Mouse (Mus musculus): Measurements from ENCODE around the gene Dlk1. TPM values are rescaled to one million over a fixed set of nuclear protein-coding genes. Genes with fewer than 3 reads are reported as not detected.

The Dlk1 gene
- 169 and 191 TPM in 2 replicates for polyA plus RNA-seq (2014; fragmentation: Nextera tagmentation; extraction: Ambion mirVana)

GRCm38 (mm10) chr12:109452592-109452991, at the start of gene Dlk1:
TSS of gene Dlk1 (plus strand) at chr12:109452823.
- ATAC-seq (replicated peaks; ENCODE audit: low FRiP score): no peak

GRCm38 (mm10) chr12:109402943-109403342, 49.7 kb upstream of the Dlk1 start:
- no peak overlapping the region for H3K27ac ChIP-seq (ENCODE audit: low read depth, low read length)
- H3K4me2 ChIP-seq (ENCODE audit: low read depth, low read length, severe bottlenecking): no peak overlapping the region
- H3K4me3 ChIP-seq (ENCODE audit: low read depth, low read length): no peak overlapping the region
- no peaks in the 10 kb centered on the region for H3K9me3 ChIP-seq (ENCODE audit: control insufficient read depth, low read length)
- H3K4me1 ChIP-seq (replicated peaks; ENCODE audit: control insufficient read depth, insufficient read depth, low read length): peaks cover 4% of the 10 kb centered on the region
- no peaks in the 10 kb centered on the region for H3K27me3 ChIP-seq (ENCODE audit: control insufficient read depth, insufficient read depth, low read length)
- no peak for DNase-seq (ENCODE audit: low spot score)
- 71% methylated on average over 5 of the region's 5 CpGs for WGBS
- no peak overlapping the region for H3K9ac ChIP-seq (ENCODE audit: low read length)
- no peaks in the 10 kb centered on the region for H3K36me3 ChIP-seq (ENCODE audit: control insufficient read depth, insufficient read depth, low read length)
- no peak for ATAC-seq (replicated peaks; ENCODE audit: low FRiP score)

More at GRCm38 (mm10) chr12:109452592-109452991, at the start of gene Dlk1:
- H3K27me3 ChIP-seq (ENCODE audit: control insufficient read depth, insufficient read depth, low read length): peaks cover 34% of the 10 kb centered on the region
- peak within 1 kb of the TSS; percentile 64 for H3K27ac ChIP-seq (ENCODE audit: low read depth, low read length)
- 9% methylated on average over 13 of the region's 13 CpGs for WGBS
- no peaks in the 10 kb centered on the region for H3K9me3 ChIP-seq (ENCODE audit: control insufficient read depth, low read length)
- H3K36me3 ChIP-seq (ENCODE audit: control insufficient read depth, insufficient read depth, low read length): no peaks in the 10 kb centered on the region
- peak within 1 kb of the TSS; percentile 74 for H3K9ac ChIP-seq (ENCODE audit: low read length)
- DNase-seq (ENCODE audit: low spot score): no peak
- peak within 1 kb of the TSS; percentile 47 for H3K4me3 ChIP-seq (ENCODE audit: low read depth, low read length)
- H3K4me2 ChIP-seq (ENCODE audit: low read depth, low read length, severe bottlenecking): peak within 1 kb of the TSS; percentile 83
- peaks cover 57% of the 10 kb centered on the region for H3K4me1 ChIP-seq (replicated peaks; ENCODE audit: control insufficient read depth, insufficient read depth, low read length)

DNA sequence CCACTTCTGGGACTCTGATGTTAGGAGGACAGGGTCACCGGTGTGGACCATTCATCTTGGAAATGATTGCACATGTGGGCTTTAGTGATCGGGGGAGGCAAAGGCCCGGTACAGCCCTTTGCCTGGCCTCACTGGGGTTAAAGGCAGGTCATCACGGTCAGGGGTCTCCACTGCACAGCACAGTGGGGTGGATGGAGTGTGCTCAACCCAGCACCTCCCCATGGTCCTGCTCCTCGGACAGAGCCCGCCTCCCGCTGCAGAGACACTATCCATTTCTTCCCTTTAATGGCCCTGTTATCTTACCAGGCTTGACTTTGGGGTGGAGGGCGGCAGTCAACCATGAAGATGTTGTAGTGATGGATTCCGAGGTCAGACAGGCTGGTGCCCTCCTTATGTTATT, 48.9 kb upstream of the Dlk1 start:
- H3K4me1 ChIP-seq (replicated peaks; ENCODE audit: control insufficient read depth, insufficient read depth, low read length): peaks cover 4% of the 10 kb centered on the region
- no peak overlapping the region for H3K4me3 ChIP-seq (ENCODE audit: low read depth, low read length)
- no peaks in the 10 kb centered on the region for H3K36me3 ChIP-seq (ENCODE audit: control insufficient read depth, insufficient read depth, low read length)
- no peak for ATAC-seq (replicated peaks; ENCODE audit: low FRiP score)
- no peak overlapping the region for H3K27ac ChIP-seq (ENCODE audit: low read depth, low read length)
- 83% methylated on average over 9 of the region's 9 CpGs for WGBS
- no peaks in the 10 kb centered on the region for H3K9me3 ChIP-seq (ENCODE audit: control insufficient read depth, low read length)
- H3K27me3 ChIP-seq (ENCODE audit: control insufficient read depth, insufficient read depth, low read length): no peaks in the 10 kb centered on the region
- DNase-seq (ENCODE audit: low spot score): no peak
- H3K4me2 ChIP-seq (ENCODE audit: low read depth, low read length, severe bottlenecking): no peak overlapping the region
- H3K9ac ChIP-seq (ENCODE audit: low read length): no peak overlapping the region

DNA sequence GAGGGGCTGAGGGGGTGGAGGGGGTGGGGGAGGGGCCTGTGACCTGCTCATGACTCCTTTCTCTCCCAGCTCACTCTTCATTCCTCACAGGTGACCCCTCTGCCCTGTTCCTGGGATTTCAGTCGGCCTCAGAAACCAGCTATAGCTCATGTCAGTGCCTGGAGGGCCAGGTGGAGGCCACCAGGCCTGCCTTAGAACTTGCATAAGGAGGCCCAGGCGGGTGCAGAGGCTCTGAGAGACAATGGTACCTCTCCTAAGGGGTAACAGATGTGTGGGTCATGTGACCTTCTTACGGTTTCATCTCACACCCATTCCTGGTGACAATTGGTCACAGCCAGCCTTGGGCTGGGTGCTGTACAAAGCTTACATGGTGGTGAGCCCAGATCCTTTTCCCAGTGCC, 46.6 kb upstream of the Dlk1 start:
- WGBS: 46% methylated on average over 3 of the region's 3 CpGs
- no peak for ATAC-seq (replicated peaks; ENCODE audit: low FRiP score)
- no peaks in the 10 kb centered on the region for H3K27me3 ChIP-seq (ENCODE audit: control insufficient read depth, insufficient read depth, low read length)
- no peak overlapping the region for H3K4me2 ChIP-seq (ENCODE audit: low read depth, low read length, severe bottlenecking)
- no peaks in the 10 kb centered on the region; the same call in 1 of the 2 replicates for H3K4me1 ChIP-seq (replicated peaks; ENCODE audit: control insufficient read depth, insufficient read depth, low read length)
- no peak for DNase-seq (ENCODE audit: low spot score)
- H3K9ac ChIP-seq (ENCODE audit: low read length): no peak overlapping the region
- H3K9me3 ChIP-seq (ENCODE audit: control insufficient read depth, low read length): no peaks in the 10 kb centered on the region
- no peaks in the 10 kb centered on the region for H3K36me3 ChIP-seq (ENCODE audit: control insufficient read depth, insufficient read depth, low read length)
- H3K4me3 ChIP-seq (ENCODE audit: low read depth, low read length): no peak overlapping the region
- H3K27ac ChIP-seq (ENCODE audit: low read depth, low read length): no peak overlapping the region

- H3K9me3 ChIP-seq (ENCODE audit: control insufficient read depth, low read length): no peaks in the 10 kb centered on the region
- ATAC-seq (replicated peaks; ENCODE audit: low FRiP score) (no peak), DNase-seq (ENCODE audit: low spot score) (no peak)
- no peak overlapping the region for H3K4me2 ChIP-seq (ENCODE audit: low read depth, low read length, severe bottlenecking)
- H3K36me3 ChIP-seq (ENCODE audit: control insufficient read depth, insufficient read depth, low read length): no peaks in the 10 kb centered on the region
- H3K4me1 ChIP-seq (replicated peaks; ENCODE audit: control insufficient read depth, insufficient read depth, low read length): peaks cover 5% of the 10 kb centered on the region; the same call in 1 of the 2 replicates
- H3K27ac ChIP-seq (ENCODE audit: low read depth, low read length): no peak overlapping the region
- no peaks in the 10 kb centered on the region for H3K27me3 ChIP-seq (ENCODE audit: control insufficient read depth, insufficient read depth, low read length)
- WGBS: 41% methylated on average over 11 of the region's 11 CpGs
- no peak overlapping the region for H3K9ac ChIP-seq (ENCODE audit: low read length)
- no peak overlapping the region for H3K4me3 ChIP-seq (ENCODE audit: low read depth, low read length)
These were observed 41.9 kb upstream of the Dlk1 start for GRCm38 (mm10) chr12:109410723-109411122.

DNA sequence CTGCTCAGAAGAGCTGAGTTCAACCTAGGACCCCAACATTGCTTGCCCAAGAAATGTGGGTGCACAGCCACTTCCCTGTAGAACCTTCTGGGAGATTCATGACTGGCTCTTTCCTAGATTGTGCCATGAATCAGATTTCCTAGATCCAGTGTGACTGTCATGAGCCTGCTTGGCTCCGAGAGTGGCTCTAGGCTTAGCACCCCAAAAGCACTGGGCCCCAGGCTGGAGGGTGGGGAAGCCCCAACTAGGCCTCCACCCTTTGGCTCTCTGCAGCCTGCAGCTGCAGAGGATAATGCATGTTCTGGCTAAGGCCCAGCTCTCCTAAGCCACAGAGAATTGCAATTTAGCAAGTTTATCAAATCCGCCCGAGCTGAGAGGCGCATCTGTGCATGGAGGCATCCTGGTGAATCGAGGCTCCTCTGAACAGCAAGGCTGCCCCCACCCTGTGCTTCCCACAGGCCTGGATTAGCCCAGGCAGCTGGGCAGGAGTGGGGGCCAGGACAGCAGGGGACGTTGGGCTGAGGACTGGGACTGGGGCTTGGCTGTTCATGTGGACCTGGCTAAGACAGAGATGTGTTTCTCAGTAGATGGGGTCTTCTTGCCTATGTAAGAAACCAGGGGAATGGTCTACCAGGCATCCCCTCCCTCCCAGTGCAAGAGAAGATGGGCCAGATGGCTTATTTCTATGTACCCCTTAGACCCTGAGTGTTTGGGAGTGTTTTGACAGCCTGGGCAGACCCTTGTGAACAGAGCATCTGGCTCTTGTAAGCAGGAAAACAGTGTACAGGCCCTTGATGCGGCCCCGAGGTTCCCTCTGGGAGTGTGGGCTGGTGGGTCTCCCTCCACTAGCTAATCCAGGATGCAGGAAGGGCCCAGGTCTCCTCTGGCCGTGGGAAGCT, 41.2 kb upstream of the Dlk1 start:
- Histone ChIP-seq H3K9ac (ENCODE audit: low read length) (peak overlapping the region; percentile 16; the same call in 1 of the 2 replicates), H3K4me1 (replicated peaks; ENCODE audit: control insufficient read depth, insufficient read depth, low read length) (peaks cover 5% of the 10 kb centered on the region; the same call in 1 of the 2 replicates), H3K27ac (ENCODE audit: low read depth, low read length) (peak overlapping the region; percentile 50; the same call in 1 of the 2 replicates)

GRCm38 (mm10) chr12:109412071-109412440, 40.6 kb upstream of the Dlk1 start:
- ATAC-seq (replicated peaks; ENCODE audit: low FRiP score) (no peak), DNase-seq (ENCODE audit: low spot score) (no peak)
- Histone ChIP-seq H3K4me2 (ENCODE audit: low read depth, low read length, severe bottlenecking) (no peak overlapping the region), H3K27me3 (ENCODE audit: control insufficient read depth, insufficient read depth, low read length) (no peaks in the 10 kb centered on the region), H3K27ac (ENCODE audit: low read depth, low read length) (no peak overlapping the region), H3K9me3 (ENCODE audit: control insufficient read depth, low read length) (no peaks in the 10 kb centered on the region), H3K36me3 (ENCODE audit: control insufficient read depth, insufficient read depth, low read length) (no peaks in the 10 kb centered on the region), H3K9ac (ENCODE audit: low read length) (no peak overlapping the region), H3K4me3 (ENCODE audit: low read depth, low read length) (no peak overlapping the region), H3K4me1 (replicated peaks; ENCODE audit: control insufficient read depth, insufficient read depth, low read length) (peaks cover 5% of the 10 kb centered on the region; the same call in 1 of the 2 replicates)
- 67% methylated on average over 8 of the region's 8 CpGs for WGBS

More for the DNA sequence above, 41.2 kb upstream of the Dlk1 start:
- Histone ChIP-seq H3K36me3 (ENCODE audit: control insufficient read depth, insufficient read depth, low read length) (no peaks in the 10 kb centered on the region), H3K4me2 (ENCODE audit: low read depth, low read length, severe bottlenecking) (no peak overlapping the region), H3K27me3 (ENCODE audit: control insufficient read depth, insufficient read depth, low read length) (no peaks in the 10 kb centered on the region), H3K9me3 (ENCODE audit: control insufficient read depth, low read length) (no peaks in the 10 kb centered on the region), H3K4me3 (ENCODE audit: low read depth, low read length) (no peak overlapping the region)
- 63% methylated on average over 9 of the region's 9 CpGs for WGBS
- DNase-seq (ENCODE audit: low spot score): no peak
- 0 out of 2 replicates have a peak, but pooled peaks have one; percentile 46 for ATAC-seq (replicated peaks; ENCODE audit: low FRiP score)

DNA sequence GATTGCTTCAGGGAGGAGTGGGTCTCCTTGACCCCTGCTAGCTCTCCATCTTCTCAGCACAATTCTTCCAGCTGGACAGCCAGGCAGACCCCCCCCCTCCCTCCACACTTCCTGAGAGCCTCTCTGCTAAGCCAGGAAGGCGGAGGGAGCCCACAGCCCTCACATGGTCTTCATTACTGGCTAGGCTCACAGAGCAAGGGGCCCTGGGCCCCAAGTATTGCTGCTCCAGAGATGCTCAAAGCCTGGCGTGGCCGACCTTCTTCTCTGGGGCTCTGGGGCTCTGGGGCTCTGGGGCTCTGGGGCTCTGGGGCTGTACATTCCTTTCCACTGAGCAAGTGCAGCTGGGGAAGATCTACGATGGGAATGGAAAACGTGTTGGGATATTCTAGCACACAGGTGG, 39.9 kb upstream of the Dlk1 start:
- ATAC-seq (replicated peaks; ENCODE audit: low FRiP score) (no peak), DNase-seq (ENCODE audit: low spot score) (no peak)
- Histone ChIP-seq H3K9ac (ENCODE audit: low read length) (no peak overlapping the region), H3K27me3 (ENCODE audit: control insufficient read depth, insufficient read depth, low read length) (no peaks in the 10 kb centered on the region), H3K36me3 (ENCODE audit: control insufficient read depth, insufficient read depth, low read length) (no peaks in the 10 kb centered on the region), H3K4me1 (replicated peaks; ENCODE audit: control insufficient read depth, insufficient read depth, low read length) (peaks cover 5% of the 10 kb centered on the region; the same call in 1 of the 2 replicates), H3K9me3 (ENCODE audit: control insufficient read depth, low read length) (no peaks in the 10 kb centered on the region), H3K4me2 (ENCODE audit: low read depth, low read length, severe bottlenecking) (no peak overlapping the region), H3K4me3 (ENCODE audit: low read depth, low read length) (no peak overlapping the region), H3K27ac (ENCODE audit: low read depth, low read length) (no peak overlapping the region)
- WGBS: 58% methylated on average over 5 of the region's 5 CpGs

Measured in forebrain, embryonic 11.5 days (tissue).